Mouse (Mus musculus): Measurements from ENCODE around the gene Synpr.

Synpr gene

DNA sequence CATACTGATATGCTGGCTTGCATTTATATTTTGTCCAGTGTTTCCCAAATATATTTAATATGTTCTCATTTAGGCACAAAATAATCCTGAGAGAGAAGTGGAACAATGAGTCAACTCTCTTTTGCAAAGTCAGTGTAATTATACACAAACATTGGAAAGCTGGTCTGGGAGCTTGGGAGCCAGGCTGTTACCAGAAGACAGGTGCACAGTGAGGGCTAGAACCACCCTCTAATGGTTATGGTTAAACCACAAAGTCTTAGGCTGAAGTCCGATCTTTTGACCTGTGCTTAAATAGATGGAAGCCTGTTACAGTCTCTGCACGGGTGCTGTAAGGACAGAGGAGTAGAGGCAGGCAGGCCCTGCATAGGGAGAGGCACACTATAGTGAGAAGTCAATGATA, 283.4 kb downstream of the Synpr start:
- TF ChIP-seq GATA4 (IDR thresholded peaks at IDR 0.05; ENCODE audit: insufficient replicate concordance, low read length), result no peak

DNA sequence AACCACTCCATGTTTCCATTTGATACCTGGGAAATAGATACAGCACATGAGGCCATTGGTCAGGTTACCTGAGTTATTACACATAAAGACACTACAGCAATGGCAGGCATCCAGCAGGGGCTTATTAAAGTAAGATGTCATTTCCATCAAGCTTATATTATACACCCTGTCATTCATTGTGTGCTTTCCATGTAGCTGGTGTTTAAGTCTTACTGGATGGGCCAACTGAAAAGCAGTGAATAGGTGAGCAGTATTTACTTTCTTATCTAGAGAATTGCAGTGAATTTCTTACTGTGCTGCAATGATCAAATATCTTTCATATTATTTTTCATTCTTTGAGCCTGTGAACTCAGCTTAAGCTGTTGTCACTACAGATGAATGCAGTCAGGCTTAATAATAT, 287.4 kb downstream of the Synpr start:
- TF ChIP-seq GATA4 (IDR thresholded peaks at IDR 0.05; ENCODE audit: insufficient replicate concordance, low read length), result no peak

DNA sequence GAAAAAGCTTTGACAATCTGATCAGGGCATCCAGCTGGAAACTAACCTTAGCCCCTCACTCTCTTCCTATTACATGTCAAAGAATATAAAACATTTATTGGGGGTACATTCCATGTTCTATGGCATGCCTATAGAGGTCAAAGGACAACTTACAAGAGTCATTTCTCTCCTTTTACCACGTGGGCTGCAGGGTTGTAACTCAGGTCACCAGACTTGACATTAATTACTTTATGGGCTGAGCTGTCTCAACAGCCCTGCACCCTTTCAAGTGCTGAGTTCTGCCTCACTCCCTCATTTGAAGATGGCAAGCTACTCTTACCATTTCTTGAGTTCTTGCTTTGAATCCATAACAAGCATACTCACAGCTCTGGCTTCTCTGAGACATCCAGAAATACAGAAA, 287.9 kb downstream of the Synpr start:
- no peak for TF ChIP-seq GATA4 (IDR thresholded peaks at IDR 0.05; ENCODE audit: insufficient replicate concordance, low read length)

DNA sequence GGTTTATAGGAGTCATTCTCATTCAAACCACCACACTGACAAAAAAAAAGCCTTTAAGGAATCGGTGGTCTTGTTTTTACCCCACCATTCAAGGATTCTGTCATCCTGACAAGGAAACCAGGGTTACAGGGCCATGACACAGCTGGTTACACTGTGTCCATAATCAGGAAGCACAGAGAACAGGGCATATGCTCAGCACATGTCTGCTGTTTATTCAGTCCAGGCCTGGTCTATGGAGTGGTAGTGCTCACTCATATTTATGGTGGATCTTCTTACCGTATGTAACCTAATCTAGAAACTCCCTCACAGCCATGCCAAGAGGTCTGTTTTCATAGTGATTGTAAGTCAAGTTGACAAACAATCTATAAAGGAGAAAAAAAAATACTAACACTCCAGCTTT, 293.5 kb downstream of the Synpr start:
- TF ChIP-seq GATA4 (IDR thresholded peaks at IDR 0.05; ENCODE audit: insufficient replicate concordance, low read length), result no peak

DNA sequence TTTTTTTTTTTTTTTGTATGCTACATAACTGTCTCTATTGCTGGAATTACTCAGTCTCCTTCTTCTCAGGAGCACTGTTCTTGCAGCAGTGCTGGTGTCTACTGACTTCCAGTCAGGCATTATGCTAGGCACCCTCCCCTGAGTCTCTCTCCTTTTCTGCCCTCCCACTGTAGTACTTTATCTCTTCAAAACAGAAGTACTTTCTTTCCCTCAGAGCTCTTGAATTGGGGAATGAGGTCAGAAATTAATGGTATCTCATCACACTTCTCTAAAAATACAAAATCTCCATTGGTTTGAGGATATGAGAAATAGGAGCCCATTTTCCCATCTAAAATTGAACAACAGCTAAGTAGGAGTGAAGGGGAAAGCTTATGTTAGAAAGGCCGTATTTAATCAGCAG, 294.2 kb downstream of the Synpr start:
- no peak for TF ChIP-seq GATA4 (IDR thresholded peaks at IDR 0.05; ENCODE audit: insufficient replicate concordance, low read length)

DNA sequence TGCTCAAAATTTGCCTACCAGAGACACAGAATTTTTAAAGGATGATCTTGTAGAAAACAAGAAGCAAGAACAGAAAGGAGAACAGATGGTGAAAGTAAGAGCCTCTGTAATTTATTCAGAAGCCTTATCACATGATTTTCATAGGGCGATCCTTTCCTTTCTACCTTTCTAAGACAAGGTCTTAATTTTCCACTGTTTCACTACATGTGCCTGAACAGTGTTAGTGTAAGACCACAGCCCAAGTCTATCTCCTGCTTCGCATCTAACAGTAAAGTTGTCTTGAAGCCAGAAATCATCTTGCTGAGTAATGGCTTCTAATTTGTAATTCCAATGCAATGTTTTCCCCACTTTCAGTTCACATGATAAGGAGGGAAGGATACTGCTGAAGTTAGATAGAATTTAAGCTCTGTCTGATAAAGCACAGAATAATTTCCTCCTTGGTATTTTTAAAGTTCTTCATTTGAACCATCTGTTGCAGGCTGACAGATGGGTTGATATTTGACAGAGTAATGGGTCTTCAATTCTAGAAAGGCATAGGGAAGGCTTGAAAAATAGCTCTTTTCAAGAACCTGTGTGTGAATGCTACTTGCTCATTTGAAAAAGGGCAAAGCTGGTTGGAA, 308.9 kb downstream of the Synpr start:
- no peak for TF ChIP-seq GATA4 (IDR thresholded peaks at IDR 0.05; ENCODE audit: insufficient replicate concordance, low read length)

DNA sequence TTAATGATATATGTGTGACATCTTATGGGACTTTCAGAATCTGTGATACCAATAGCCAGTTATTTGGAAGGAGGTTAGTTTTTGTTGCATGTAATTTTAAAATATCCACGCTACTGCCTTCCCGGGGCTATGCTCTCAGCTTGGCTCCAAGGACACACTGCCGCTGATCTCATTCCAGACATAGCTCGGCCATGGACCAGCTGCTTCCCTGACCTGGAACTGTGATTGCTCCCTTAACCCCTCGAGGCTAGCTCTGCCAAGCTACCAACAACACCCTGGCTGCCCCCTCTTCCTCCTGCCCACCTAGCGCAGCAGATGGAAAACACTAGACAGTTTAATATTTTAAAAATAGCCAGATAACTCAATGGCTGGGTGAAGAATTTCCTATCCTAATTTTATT, 311.7 kb downstream of the Synpr start:
- no peak for TF ChIP-seq GATA4 (IDR thresholded peaks at IDR 0.05; ENCODE audit: insufficient replicate concordance, low read length)

DNA sequence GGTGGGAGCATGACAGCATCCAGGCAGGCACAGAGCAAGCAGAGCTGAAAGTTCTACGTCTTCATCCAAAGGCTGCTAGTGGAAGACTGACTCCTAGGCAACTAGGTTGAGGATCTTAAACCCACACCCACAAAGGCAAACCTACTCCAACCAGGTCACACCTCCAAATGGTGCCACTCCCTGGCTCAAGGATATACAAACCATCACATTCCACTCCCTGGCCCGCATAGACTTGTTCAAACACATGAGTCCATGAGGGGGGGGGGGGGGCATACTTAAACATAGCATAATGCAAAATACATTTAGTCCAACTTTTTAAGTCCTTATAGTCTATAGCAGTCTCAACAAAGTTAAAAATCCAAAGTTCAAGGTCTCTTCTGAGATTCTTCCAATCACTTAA, 312.6 kb downstream of the Synpr start:
- no peak for TF ChIP-seq GATA4 (IDR thresholded peaks at IDR 0.05; ENCODE audit: insufficient replicate concordance, low read length)

DNA sequence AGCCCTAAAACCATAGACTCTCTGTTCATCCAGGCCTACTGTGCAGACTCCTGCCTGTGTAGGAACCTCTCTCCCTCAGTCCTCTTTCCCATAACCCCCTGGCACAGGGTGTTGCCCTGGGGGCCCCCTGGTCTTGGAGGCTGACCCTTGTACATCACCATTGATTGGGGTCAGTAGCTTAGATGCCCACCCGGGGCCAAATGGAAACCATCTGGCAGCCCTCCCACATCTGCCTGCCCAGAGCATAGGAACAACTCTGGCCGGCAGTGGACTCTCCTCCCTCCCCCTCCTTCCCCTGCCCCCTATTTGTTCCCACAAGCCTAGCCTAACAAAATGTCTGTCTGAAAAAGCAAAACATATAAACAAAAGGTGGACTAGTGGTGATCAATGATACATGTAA, 336.0 kb downstream of the Synpr start:
- no peak for TF ChIP-seq GATA4 (IDR thresholded peaks at IDR 0.05; ENCODE audit: insufficient replicate concordance, low read length)

DNA sequence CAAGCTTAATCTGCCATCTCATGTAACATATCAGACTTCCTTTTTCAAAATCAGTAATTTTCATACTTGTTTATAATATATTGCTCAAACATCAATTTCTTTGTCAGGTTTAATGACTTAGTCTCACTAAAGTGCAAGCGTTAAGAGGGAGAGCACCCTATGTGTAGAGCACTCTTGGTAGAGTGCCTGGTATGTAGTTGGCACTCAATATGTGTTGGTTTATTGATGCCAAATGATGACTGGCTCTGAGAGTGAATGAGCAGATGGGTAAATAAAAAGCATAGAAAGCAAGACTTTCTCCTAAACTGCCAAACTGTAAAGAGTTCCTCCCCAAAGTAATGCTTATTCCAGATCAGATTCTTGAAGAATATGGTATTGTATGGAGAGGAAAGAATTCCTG, 365.3 kb downstream of the Synpr start:
- TF ChIP-seq GATA4 (IDR thresholded peaks at IDR 0.05; ENCODE audit: insufficient replicate concordance, low read length), result no peak

DNA sequence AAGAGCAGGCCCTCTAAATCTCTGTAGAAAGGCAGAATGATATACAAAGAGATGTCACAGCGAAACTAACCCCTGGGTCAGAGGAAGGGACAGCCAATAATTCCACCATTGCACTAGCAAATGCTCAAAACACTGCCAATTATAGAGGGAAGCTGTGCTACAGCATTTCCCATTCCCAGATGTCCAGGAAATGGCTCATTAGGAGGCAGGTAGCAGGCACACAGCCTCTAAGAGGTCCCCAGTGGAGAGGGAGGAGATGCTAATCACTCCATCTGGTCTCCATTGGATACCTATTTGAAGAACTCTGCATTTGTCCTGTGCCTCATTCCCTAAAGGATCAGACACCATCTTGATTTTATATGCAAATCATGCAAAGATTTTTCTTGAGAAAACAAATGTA, 366.5 kb downstream of the Synpr start:
- TF ChIP-seq GATA4 (IDR thresholded peaks at IDR 0.05; ENCODE audit: insufficient replicate concordance, low read length), result no peak

DNA sequence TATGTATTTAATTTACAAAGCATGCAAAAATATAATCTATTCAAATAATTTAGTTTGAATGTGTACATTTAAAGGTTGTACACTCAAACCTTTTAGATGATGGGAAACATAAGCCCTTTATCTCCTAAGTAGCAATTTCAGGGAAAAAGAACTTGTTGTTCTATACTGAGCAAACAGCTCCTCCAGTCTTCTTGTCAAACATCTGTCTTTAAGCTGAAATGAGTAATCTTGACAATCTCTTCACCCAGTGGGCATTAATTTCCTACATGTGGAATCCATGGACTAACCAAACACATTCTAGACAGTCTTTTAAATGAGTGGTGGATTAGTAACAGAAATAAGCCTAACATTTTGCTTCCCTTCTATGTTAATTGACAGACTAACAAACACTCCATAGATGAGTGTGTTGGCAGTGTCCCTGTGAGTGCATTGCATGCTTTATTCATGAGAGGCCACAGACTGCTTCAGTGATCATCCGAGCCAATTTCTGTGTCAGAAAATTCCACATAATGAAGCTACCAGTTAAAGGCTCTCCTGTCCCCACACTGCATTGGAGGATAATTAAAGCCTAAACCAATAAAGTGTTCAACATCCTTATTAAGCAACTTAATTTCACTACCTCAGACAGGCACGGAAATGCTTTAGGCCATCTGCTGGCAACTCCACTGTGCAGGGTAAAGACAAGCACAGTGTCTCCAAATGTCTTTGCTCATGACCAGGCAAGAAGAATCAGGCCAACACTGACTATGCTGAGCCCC, 367.1 kb downstream of the Synpr start:
- TF ChIP-seq GATA4 (IDR thresholded peaks at IDR 0.05; ENCODE audit: insufficient replicate concordance, low read length), result no peak
